Mouse (Mus musculus) CH12.LX (cell line): Measurements from ENCODE around the gene Zfp518b. TPM values are rescaled to one million over a fixed set of nuclear protein-coding genes. Genes with fewer than 3 reads are reported as not detected.

Source experiments
- DNase-seq: peaks from one replicate; pipeline ENCODE4 v3.0.0-alpha.2; 2013; ENCODE audit errors: extremely low read depth
- H3K27ac ChIP-seq: 2 replicates; pipeline ENCODE4 v1.5.1; 2012; ENCODE audit warnings: low read depth, mild to moderate bottlenecking, control low read depth, moderate library complexity; ENCODE audit not compliant: insufficient read depth
- H3K27me3 ChIP-seq: replicated peaks from 2 replicates; pipeline ENCODE3; 2012; ENCODE audit warnings: inconsistent platforms
- H3K36me3 ChIP-seq, 2 experiments: replicated peaks in 1 of 2; 2 replicates each; pipeline versions ENCODE3 to v1.6.1; 2012; ENCODE audit warnings: inconsistent platforms in 1 of 2, low read length in 1 of 2, mild to moderate bottlenecking in 1 of 2, mixed read lengths in 1 of 2, moderate library complexity in 1 of 2; ENCODE audit not compliant: control insufficient read depth in 1 of 2, insufficient read depth in 1 of 2
- H3K4me1 ChIP-seq, 2 experiments: 2 replicates each; pipeline ENCODE4 v1.6.1; 2012; ENCODE audit warnings: inconsistent platforms in 1 of 2, moderate library complexity in 1 of 2; ENCODE audit not compliant: insufficient read depth in 2 of 2, control insufficient read depth in 1 of 2
- H3K4me2 ChIP-seq: 2 replicates; pipeline ENCODE4 v1.6.1; 2012; ENCODE audit warnings: low read depth, mild to moderate bottlenecking, control low read depth; ENCODE audit not compliant: poor library complexity, insufficient read depth, severe bottlenecking
- H3K4me3 ChIP-seq, 3 experiments: fragments of 150-350 bp in 1 of 3; sonication (generic) in 1 of 3; replicated peaks in 1 of 3; 2 replicates each; pipeline versions ENCODE3 to v1.5.1; 2011 to 2012; ENCODE audit warnings: low read depth in 2 of 3, low read length in 2 of 3, mild to moderate bottlenecking in 2 of 3, moderate library complexity in 2 of 3, control low read depth in 1 of 3, improper control_type of control experiment in 1 of 3, inconsistent platforms in 1 of 3, mixed read lengths in 1 of 3; ENCODE audit not compliant: poor library complexity in 1 of 3
- H3K79me2 ChIP-seq: replicated peaks from 2 replicates; pipeline ENCODE4 v1.6.1; 2012; ENCODE audit warnings: mild to moderate bottlenecking, moderate library complexity; ENCODE audit not compliant: control insufficient read depth, poor library complexity, insufficient read depth, severe bottlenecking; ENCODE audit errors: extremely low read depth
- H3K9ac ChIP-seq: 2 replicates; pipeline ENCODE4 v1.6.1; 2012; ENCODE audit warnings: low read depth, mild to moderate bottlenecking, control low read depth, moderate library complexity; ENCODE audit not compliant: insufficient read depth
- H3K9me3 ChIP-seq: replicated peaks from 2 replicates; pipeline ENCODE3; 2012; ENCODE audit warnings: low read length, inconsistent platforms, mixed read lengths
- CHD2 ChIP-seq: IDR thresholded peaks from 2 replicates; pipeline ENCODE4 v1.6.1; 2011; ENCODE audit warnings: low read length, improper control_type of control experiment
- CTCF ChIP-seq, 2 experiments: IDR thresholded peaks in 1 of 2; conservative IDR thresholded peaks in 1 of 2; 2 replicates each; pipeline ENCODE4 v1.5.1; 2011 to 2012; ENCODE audit warnings: low read depth in 2 of 2, low read length in 2 of 2, improper control_type of control experiment in 1 of 2, inconsistent platforms in 1 of 2, mild to moderate bottlenecking in 1 of 2, moderate library complexity in 1 of 2
- E2F4 ChIP-seq: IDR thresholded peaks from 2 replicates; pipeline ENCODE4 v1.6.1; 2011; ENCODE audit warnings: low read depth, low read length, improper control_type of control experiment; ENCODE audit not compliant: insufficient replicate concordance
- ELF1 ChIP-seq: IDR thresholded peaks from 2 replicates; pipeline ENCODE4 v1.6.1; 2014; ENCODE audit warnings: low read depth, mild to moderate bottlenecking, inconsistent platforms, low read length, improper control_type of control experiment
- GABPA ChIP-seq: IDR thresholded peaks from 2 replicates; pipeline ENCODE4 v1.6.1; 2012; ENCODE audit warnings: low read depth, low read length, improper control_type of control experiment, inconsistent platforms; ENCODE audit not compliant: insufficient replicate concordance
- HCFC1 ChIP-seq: IDR thresholded peaks from 2 replicates; pipeline ENCODE4 v1.6.1; 2012; ENCODE audit warnings: low read depth, mild to moderate bottlenecking, inconsistent platforms, low read length, improper control_type of control experiment
- JUN ChIP-seq: IDR thresholded peaks from 2 replicates; pipeline ENCODE4 v1.6.1; 2011; ENCODE audit warnings: low read depth, mild to moderate bottlenecking, low read length, improper control_type of control experiment, moderate library complexity; ENCODE audit not compliant: insufficient read depth
- JUND ChIP-seq: conservative IDR thresholded peaks from 2 replicates; pipeline ENCODE4 v1.6.1; 2011; ENCODE audit warnings: low read depth, low read length, improper control_type of control experiment
- MAFK ChIP-seq: IDR thresholded peaks from 2 replicates; pipeline ENCODE4 v1.6.1; 2011; ENCODE audit warnings: low read length, improper control_type of control experiment; ENCODE audit not compliant: insufficient replicate concordance
- MAZ ChIP-seq: IDR thresholded peaks from 2 replicates; pipeline ENCODE4 v1.6.1; 2012; ENCODE audit warnings: low read depth, mild to moderate bottlenecking, inconsistent platforms, low read length, improper control_type of control experiment, moderate library complexity
- MEF2A ChIP-seq: IDR thresholded peaks from 2 replicates; pipeline ENCODE4 v1.6.1; 2014; ENCODE audit warnings: low read depth, mild to moderate bottlenecking, inconsistent platforms, low read length, improper control_type of control experiment, borderline replicate concordance
- MXI1 ChIP-seq: IDR thresholded peaks from 2 replicates; pipeline ENCODE4 v1.6.1; 2011; ENCODE audit warnings: mild to moderate bottlenecking, low read depth, low read length, improper control_type of control experiment
- NELFE ChIP-seq: IDR thresholded peaks from 2 replicates; pipeline ENCODE4 v1.6.1; 2011; ENCODE audit warnings: low read depth, low read length, improper control_type of control experiment
- NRF1 ChIP-seq: IDR thresholded peaks from 2 replicates; pipeline ENCODE4 v1.6.1; 2014; ENCODE audit warnings: low read depth, mild to moderate bottlenecking, inconsistent platforms, low read length, improper control_type of control experiment, moderate library complexity
- POLR2A ChIP-seq: IDR thresholded peaks from 2 replicates; pipeline ENCODE4 v1.6.1; 2011; ENCODE audit warnings: low read depth, mild to moderate bottlenecking, improper control_type of control experiment, low read length
- POLR2AphosphoS2 ChIP-seq: IDR thresholded peaks from 2 replicates; pipeline ENCODE4 v1.6.1; 2011; ENCODE audit warnings: low read depth, low read length, improper control_type of control experiment
- RAD21 ChIP-seq: IDR thresholded peaks from 2 replicates; pipeline ENCODE4 v1.6.1; 2011; ENCODE audit warnings: low read depth, mild to moderate bottlenecking, low read length, improper control_type of control experiment, moderate library complexity
- SIN3A ChIP-seq: IDR thresholded peaks from 2 replicates; pipeline ENCODE4 v1.6.1; 2012; ENCODE audit warnings: low read length, improper control_type of control experiment, inconsistent platforms
- SMC3 ChIP-seq: IDR thresholded peaks from 2 replicates; pipeline ENCODE4 v1.6.1; 2011; ENCODE audit warnings: low read depth, low read length, improper control_type of control experiment
- TBP ChIP-seq: conservative IDR thresholded peaks from 2 replicates; pipeline ENCODE4 v1.6.1; 2011; ENCODE audit warnings: low read depth, low read length, improper control_type of control experiment
- TCF12 ChIP-seq: IDR thresholded peaks from 2 replicates; pipeline ENCODE4 v1.6.1; 2014; ENCODE audit warnings: low read depth, mild to moderate bottlenecking, inconsistent platforms, low read length, improper control_type of control experiment
- UBTF ChIP-seq: IDR thresholded peaks from 2 replicates; pipeline ENCODE4 v1.6.1; 2012; ENCODE audit warnings: low read depth, mild to moderate bottlenecking, inconsistent platforms, low read length, improper control_type of control experiment, moderate library complexity
- USF2 ChIP-seq: conservative IDR thresholded peaks from 2 replicates; pipeline ENCODE4 v1.6.1; 2011; ENCODE audit warnings: low read depth, low read length, improper control_type of control experiment
- ZKSCAN1 ChIP-seq: IDR thresholded peaks from 2 replicates; pipeline ENCODE4 v1.6.1; 2012; ENCODE audit warnings: low read depth, inconsistent platforms, low read length, improper control_type of control experiment, borderline replicate concordance
- ZMIZ1 ChIP-seq: IDR thresholded peaks from 2 replicates; pipeline ENCODE4 v1.6.1; 2012; ENCODE audit warnings: low read depth, mild to moderate bottlenecking, inconsistent platforms, low read length, improper control_type of control experiment
- dilution Hi-C: fragments of 300-500 bp; cut with MboI; formaldehyde crosslinking; loops from 2 replicates; pipeline ENCODE4 v1.14.3; 2020; ENCODE audit warnings: low sequenced_read_pairs; ENCODE audit not compliant: extremely low pct_unique_long_range_greater_than_20kb, extremely low pct_ligation_motif_present
- in situ Hi-C: fragments of 300-500 bp; cut with MboI; formaldehyde crosslinking; loops from 3 replicates; pipeline ENCODE4 v1.14.3; 2019; ENCODE audit warnings: low sequenced_read_pairs, low pct_ligation_motif_present, low pct_unique_long_range_greater_than_20kb, mixed read lengths
- polyA plus RNA-seq: library from polyadenylated mRNA; unstranded; fragments of >175 nt; gene quantifications from 2 replicates; pipeline ENCODE4 v1.2.1, GENCODE M21; 2012; ENCODE audit warnings: low read depth; ENCODE audit not compliant: insufficient read length
- total RNA-seq, 2 experiments: library from RNA; depleted of rRNA; stranded (reverse); fragments of 300-350 nt in 1 of 2; fragments of >200 nt in 1 of 2; gene quantifications; 2 replicates each; pipeline ENCODE4 v1.2.3; 2012 to 2014

Zfp518b gene
- total and polyA plus RNA-seq, 3 experiments = not detected

DNA sequence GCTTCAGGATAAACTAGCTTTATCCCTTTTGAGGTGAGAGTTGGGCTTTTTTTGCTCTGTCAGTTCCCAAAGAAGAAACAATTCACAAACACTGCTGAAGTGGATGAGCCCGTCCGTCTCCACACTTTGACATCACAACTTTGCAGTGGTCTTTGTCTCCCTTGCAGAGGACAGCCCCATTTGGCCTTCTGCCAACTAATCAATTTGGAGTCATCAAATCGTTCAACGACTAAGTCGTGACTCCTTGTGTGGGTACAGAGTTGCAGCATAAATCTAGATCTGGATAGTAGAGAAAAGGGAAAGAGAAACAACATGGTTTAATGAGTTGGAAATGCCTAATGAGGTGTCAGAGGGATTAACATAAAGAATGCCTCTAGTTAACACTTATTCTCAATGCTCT, 33.2 kb downstream of the Zfp518b start:
- no peak overlapping the region for H3K4me2 ChIP-seq
- no peak overlapping the region for H3K4me3 ChIP-seq
- TF ChIP-seq SMC3 (no peak), TBP (no peak), MXI1 (no peak), USF2 (no peak), ZMIZ1 (no peak), POLR2A (no peak), MEF2A (no peak), ELF1 (no peak), TCF12 (no peak), ZKSCAN1 (no peak), E2F4 (no peak), HCFC1 (no peak), NRF1 (no peak), JUND (no peak), UBTF (no peak), POLR2AphosphoS2 (no peak), MAFK (no peak), CHD2 (no peak), MAZ (no peak)
- TF ChIP-seq, all 38 proteins: peak for 0
- dilution Hi-C loops = no loop called here
- no peak overlapping the region for H3K27ac ChIP-seq
- no peak overlapping the region for H3K9ac ChIP-seq
- no peaks in the 10 kb centered on the region for H3K79me2 ChIP-seq
- in situ Hi-C loops = no loop called here
- no peaks in the 10 kb centered on the region for H3K9me3 ChIP-seq
- H3K4me1 ChIP-seq = peaks cover 0 to 10% of the 10 kb centered on the region in 2 experiments; a peak in 1 of 4 replicates
- no peaks in the 10 kb centered on the region for H3K36me3 ChIP-seq
- H3K27me3 ChIP-seq = no peaks in the 10 kb centered on the region
- DNase-seq = no peak

DNA sequence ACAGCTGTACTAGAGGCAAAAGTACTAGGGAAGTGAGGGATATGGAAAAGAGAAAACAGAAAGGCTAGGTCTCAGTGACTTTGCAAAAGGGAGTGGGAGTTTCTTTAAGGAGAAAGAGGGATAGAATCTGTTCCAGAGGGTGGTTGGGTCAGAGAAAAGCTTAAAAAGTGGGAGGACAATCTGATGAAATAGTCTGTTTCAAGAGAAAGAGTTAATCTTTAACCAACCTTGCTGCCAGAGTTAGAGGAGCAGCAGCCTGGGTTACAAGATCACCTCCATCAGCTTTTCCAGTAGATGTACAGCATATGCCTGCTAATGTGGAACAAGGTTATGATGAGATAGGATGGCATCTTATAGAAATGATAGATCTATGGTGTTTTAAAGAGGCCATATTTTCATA, 43.1 kb downstream of the Zfp518b start:
- Histone ChIP-seq H3K9me3 (no peaks in the 10 kb centered on the region), H3K36me3 (no peaks in the 10 kb centered on the region), H3K4me2 (no peak overlapping the region), H3K27me3 (no peaks in the 10 kb centered on the region)
- dilution Hi-C loops = no loop called here
- TF ChIP-seq CHD2 (no peak), JUN (no peak), CTCF (conservative IDR thresholded peaks at IDR 0.05 in 1 of 2, IDR thresholded peaks at IDR 0.05 in 1 of 2; ENCODE audit: low read depth in 2 of 2, low read length in 2 of 2) (no peak), MXI1 (no peak), TBP (no peak), POLR2AphosphoS2 (no peak), GABPA (no peak), RAD21 (no peak), NELFE (no peak), MEF2A (no peak), SIN3A (no peak)
- TF ChIP-seq, all 38 proteins: peak for 0
- H3K27ac ChIP-seq = no peak overlapping the region
- peaks cover 0 to 5% of the 10 kb centered on the region in 2 experiments; a peak in 2 of 4 replicates for H3K4me1 ChIP-seq
- no peak for DNase-seq
- in situ Hi-C loops = no loop called here
- no peaks in the 10 kb centered on the region for H3K79me2 ChIP-seq
- no peak overlapping the region for H3K9ac ChIP-seq
- H3K4me3 ChIP-seq = no peak overlapping the region
